Mouse (Mus musculus): ENCODE measurements around the gene Crhr2. TPM values are rescaled to one million over a fixed set of nuclear protein-coding genes. Genes with fewer than 3 reads are reported as not detected.

Crhr2 gene
- total RNA-seq, 2 experiments from 2014 or later, result 18.3 to 21.7 TPM

GRCm38 (mm10) chr6:55044542-55044941 is 88.3 kb downstream of the Crhr2 start:
- DNase-seq, result no peak

DNA sequence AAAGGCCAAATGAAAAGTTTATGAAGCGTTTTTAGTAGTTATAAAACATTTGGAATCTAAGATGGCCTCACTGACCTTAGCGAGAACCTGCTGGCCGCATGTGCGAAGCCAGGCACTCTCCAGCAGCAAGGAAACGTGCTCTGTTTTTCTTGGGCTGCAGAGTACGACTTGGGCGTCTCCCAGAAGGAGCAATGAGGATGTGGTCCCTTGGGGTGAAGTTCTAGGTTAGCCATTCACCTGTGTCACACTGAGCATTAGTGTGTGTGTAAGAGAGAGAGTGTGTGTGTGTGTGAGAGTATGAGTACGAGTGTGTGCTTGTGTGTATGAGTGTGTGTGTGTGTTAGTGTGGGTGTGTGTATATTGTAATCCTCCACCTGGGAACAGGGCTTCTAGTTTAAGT is 89.6 kb downstream of the Crhr2 start:
- DNase-seq, result no peak

Other genes with a start within 250 kb of the Crhr2 start
- gene Nod1, start 160.4 kb downstream of the Crhr2 start, total RNA-seq (2021), result 1 to 10 TPM; 6.6 to 7.2 TPM
- gene Ggct, start 140.1 kb downstream of the Crhr2 start, total RNA-seq (2021), result 1 to 10 TPM; 7.4 to 8.8 TPM
- gene Gars, start 95.0 kb downstream of the Crhr2 start, total RNA-seq (2021), result 10 to 100 TPM; 48.4 to 51.5 TPM
- gene Inmt, start 42.0 kb upstream of the Crhr2 start, total RNA-seq (2021), result 1 to 10 TPM; 4.3 to 5.7 TPM
- 1 to 10 TPM; 1.8 to 2.3 TPM for gene Mindy4, start 70.4 kb upstream of the Crhr2 start, total RNA-seq (2021)
- gene Aqp1, start 203.4 kb upstream of the Crhr2 start, total RNA-seq (2021), result 100 to 1,000 TPM; 203 to 271 TPM
- gene Ghrhr, start 243.3 kb upstream of the Crhr2 start, total RNA-seq (2021), result not detected

Measured in gastrocnemius, postnatal 25 days (tissue).